Mouse (Mus musculus): Measurements from ENCODE around the gene Slc39a10.
"Not testable (repeated sequence)": the region's sequence is repeated elsewhere in the genome, so short reads cannot be mapped to it uniquely, and the experiment has no call there.

The Slc39a10 gene

GRCm38 (mm10) chr1:46864175-46864885, 28.3 kb downstream of the Slc39a10 start:
- DNase-seq (ENCODE audit: low spot score), result no peak

GRCm38 (mm10) chr1:46863434-46863833, 29.2 kb downstream of the Slc39a10 start:
- no peak for DNase-seq (ENCODE audit: low spot score)

- no peak for DNase-seq (ENCODE audit: low spot score)
These were observed 32.6 kb downstream of the Slc39a10 start for GRCm38 (mm10) chr1:46860082-46860481.

DNA sequence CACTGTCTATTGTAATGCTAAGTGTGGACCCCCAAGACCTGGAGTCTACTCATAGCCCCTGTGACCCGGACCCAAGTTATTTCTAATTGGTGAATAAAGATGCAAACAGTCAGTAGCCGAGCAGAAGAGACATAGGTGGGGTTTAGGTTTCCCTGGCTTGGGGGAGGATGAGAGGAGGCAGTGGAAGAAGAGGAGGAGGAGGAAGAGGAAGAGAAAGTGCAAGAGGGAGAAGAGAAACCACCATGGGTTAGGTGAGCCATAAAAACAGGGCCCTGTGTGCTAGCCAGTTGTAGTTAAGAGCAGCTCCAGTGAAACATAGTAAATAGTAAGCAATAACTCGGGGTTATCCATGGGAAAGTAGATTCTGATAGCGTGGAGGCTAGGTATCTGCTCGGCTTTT, 34.1 kb downstream of the Slc39a10 start:
- DNase-seq (ENCODE audit: low spot score), result no peak

GRCm38 (mm10) chr1:46856498-46856897, 36.2 kb downstream of the Slc39a10 start:
- no peak for DNase-seq (ENCODE audit: low spot score)

DNA sequence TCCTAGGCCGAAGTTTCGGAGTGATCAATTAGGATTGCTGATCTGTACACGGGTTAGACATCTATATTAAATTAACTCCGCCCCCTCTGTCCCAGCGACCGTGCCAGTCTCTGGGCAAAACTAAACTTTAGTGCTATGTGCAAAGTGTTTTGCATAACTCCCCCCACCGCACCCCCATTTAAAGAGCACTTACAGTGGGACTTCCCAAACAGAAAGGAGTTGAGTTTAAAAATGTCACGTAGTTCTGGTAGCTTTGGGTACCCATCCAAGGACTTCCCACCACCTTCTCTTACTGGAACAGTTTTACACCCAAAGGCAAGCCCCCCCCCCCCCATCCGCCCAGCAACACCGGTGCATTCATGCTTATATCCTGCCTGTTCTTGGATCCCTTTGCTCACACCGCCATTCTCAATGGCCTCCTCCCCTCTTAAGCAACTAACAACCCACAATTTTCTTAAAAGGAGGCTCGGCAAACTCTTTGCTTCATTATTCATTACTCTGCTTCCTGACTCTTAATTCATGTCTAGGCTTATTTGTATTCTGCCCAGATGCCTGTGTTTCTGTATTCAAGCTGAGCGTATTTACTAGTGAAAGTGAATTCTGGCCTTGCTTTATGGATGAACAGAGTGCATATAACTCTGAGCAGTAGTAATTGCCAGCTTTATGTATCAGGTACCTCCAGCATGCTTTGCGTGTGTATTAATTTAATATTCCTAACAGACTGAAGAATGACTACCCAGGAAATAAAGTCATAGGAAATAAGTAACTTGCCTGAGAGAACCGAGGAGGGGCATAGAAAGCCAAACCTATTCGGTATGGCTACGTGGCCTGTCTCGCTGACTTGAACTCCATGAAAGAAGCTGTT, 38.4 kb downstream of the Slc39a10 start:
- no peak for DNase-seq (ENCODE audit: low spot score)

DNA sequence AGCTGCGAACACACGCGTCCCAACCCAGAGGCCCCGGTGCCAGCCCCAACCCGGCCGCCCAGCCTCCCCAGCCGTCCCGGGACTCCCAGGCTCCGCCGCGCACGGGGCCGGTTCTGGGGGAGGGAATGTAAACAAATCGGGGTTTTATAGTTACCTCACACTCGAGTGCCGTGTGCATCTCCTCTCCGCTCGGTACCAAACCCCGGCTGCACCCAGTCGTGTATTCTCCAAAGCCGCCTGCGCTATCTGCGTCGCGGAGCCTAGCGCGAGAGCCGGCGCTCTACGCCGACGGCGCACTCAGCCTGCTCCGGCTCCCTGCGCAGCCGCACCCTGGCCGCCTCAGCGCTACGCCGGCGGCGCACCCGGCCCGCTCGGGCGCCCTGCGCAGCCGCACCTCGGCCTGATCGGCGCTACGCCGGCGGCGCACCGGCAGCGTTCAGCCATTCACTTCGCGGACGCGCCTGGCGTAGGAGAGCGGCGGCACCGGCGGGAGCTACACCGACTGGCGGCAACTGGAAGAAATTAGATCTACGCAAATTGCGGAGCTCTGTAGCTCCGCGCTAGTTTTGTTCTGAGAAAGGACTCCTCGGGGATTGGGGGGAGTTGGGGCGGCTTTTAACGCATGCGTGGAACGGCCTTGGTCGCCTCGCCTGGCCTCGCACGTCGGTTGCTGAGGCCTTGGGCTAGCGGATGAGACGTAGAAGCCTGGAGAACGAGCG, 39.2 kb downstream of the Slc39a10 start:
- peak; percentile 99 for DNase-seq (ENCODE audit: low spot score)

DNA sequence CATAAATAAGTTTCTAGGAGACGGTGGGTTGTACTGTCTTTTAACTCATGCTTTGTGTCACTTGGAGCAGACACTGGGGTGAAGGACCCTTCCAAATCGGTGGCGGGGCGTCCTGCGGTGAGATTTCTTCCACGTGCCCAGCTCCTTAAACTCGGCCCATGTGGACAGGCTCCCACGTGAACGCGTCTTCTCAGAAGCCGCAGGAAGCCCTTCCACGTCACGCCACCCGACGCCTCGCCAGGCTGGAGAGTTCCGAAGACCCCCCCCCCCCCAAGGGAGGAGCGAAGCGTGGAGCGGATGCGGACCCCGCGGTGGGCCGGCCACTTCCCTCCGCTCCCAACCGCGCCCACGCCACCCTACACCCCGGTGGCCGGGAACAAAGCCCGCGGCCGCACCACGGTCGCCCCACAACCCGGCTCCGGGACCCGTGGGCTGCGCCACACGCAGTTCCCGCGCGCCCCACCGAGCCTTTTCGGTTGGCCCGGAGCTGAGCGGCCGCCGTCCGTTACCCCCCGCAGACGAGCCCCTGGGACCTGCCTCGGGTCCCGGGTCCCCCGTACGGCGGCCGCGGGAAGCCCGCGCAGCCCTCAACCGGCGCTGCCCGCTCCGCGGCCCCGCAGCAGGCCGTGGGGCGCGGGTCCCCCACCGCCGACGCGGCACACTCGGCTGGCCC, 39.9 kb downstream of the Slc39a10 start:
- DNase-seq (ENCODE audit: low spot score), result peak; percentile 58

DNA sequence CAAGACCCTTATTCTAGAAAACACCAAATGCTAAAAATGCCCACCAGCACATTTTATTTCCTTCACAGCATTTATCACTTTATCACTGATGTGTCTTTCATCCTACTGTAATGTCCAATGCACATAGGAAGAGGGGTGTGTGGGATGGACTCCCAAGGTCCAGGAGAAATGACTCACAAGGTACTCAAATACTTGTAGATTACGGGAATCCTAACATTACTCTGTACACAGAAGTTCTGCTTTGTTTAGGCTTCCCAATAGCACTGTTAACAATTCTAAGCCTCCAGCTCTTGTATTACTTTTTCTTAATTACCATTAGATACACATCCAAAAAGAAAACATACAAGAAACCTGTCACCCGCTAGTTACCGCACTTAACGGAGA, 40.4 kb downstream of the Slc39a10 start:
- no peak for DNase-seq (ENCODE audit: low spot score)

GRCm38 (mm10) chr1:46851586-46851985, 41.1 kb downstream of the Slc39a10 start:
- DNase-seq (ENCODE audit: low spot score), result no peak

DNA sequence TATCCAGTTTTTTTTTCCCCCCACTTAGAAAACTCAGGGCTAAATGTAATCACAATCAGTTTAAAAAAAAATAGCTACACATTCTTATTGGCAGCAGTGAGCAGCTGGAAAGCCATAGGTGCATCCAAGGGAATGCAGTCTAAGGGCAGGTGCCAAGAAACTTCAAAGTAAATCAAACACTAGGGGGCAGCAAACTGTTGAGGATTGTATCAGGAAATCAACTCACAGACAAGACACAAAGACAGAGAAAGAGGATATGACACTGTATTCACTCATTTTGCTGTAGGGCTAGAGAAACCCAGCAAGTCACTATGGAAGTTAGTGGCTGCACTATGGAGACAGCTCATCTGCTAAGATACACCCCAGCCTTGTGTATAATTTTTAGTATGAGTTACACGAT, 42.9 kb downstream of the Slc39a10 start:
- DNase-seq (ENCODE audit: low spot score), result no peak

- no peak for DNase-seq (ENCODE audit: low spot score)
These were observed 47.4 kb downstream of the Slc39a10 start for GRCm38 (mm10) chr1:46845221-46845620.

GRCm38 (mm10) chr1:46844281-46844680, 48.4 kb downstream of the Slc39a10 start:
- no peak for DNase-seq (ENCODE audit: low spot score)

- peak; percentile 7 for DNase-seq (ENCODE audit: low spot score)
These were observed 49.2 kb downstream of the Slc39a10 start for GRCm38 (mm10) chr1:46843406-46843805.

- DNase-seq (ENCODE audit: low spot score), result no peak
These were observed 60.7 kb downstream of the Slc39a10 start for GRCm38 (mm10) chr1:46831927-46832326.

DNA sequence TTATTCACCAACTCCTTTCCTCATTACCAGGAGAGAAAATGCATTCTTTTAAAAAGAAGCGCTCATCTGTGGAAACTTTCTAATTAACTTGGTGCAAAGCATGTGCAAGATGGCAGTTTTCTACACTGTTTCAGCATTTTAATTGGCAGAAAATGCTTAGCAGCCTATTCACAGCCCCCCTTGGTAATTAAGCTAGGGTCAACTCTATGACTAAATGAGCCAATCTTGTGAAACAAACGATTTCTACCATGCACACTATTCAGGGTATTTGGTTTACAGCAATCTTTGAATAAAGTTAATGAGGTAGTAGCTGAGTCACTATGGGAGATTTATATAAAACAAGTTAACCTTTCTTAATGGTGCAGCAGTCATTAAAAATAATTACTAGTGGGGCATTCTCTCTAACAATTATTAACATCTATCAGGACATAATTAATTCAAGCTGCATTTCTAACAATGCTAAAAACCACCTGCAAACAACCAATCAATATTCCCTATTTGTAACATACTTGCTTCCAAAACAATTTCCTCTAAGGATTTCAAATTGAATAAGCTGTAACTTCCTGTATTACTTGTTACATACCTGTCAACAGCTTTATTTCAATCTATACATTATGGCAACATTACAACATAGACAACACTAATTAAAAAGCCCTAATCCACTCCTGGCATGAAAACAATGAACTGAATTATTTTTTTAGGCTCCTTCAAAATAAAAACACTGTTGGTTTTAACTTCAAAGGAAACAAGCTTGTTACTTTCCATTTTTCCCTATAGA, 62.4 kb downstream of the Slc39a10 start:
- DNase-seq (ENCODE audit: low spot score), result no peak

GRCm38 (mm10) chr1:46822256-46822972, 70.2 kb downstream of the Slc39a10 start:
- DNase-seq (ENCODE audit: low spot score), result no peak

GRCm38 (mm10) chr1:46817934-46818333, 74.7 kb downstream of the Slc39a10 start:
- no peak for DNase-seq (ENCODE audit: low spot score)

DNA sequence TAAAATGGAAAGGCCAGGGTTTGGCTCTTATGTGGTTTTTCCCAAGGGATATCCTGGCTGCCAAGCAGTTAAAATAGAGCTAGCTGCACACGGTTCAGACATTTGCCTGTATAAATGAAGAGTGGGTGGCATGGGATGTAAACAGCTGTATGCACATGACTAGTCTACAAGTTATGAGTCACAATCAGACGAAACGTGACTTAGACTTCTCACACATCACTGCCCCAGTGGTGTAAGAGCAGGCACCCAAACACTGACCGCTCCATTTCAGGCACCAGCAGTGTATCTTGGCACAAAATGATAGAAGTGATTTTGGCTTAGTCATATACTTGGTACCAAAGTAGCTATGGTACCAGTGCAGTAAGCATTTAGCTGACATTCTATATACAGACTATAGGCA, 84.0 kb downstream of the Slc39a10 start:
- DNase-seq (ENCODE audit: low spot score), result not testable (repeated sequence)

DNA sequence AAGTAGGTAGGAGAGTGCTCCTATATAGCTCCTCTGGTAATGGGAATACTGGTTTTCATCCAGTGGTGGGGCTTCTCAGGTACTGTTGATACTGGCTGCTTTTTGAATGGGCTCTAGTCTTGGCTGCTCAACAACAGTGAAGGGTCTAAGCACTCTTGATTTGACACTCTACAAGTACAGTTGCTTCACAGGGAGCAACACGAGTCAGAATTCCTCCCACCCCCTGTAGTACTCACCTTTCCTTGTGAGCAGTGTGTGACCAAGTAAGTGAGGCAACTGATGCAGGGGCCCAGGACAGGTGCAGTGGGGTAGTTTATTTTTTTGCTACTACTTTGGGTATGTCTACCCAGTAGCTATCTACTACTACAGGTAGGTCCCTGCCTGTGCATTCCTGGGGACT, 87.6 kb downstream of the Slc39a10 start:
- DNase-seq (ENCODE audit: low spot score), result no peak

GRCm38 (mm10) chr1:46782227-46782626, 110.4 kb downstream of the Slc39a10 start:
- DNase-seq (ENCODE audit: low spot score), result not testable (repeated sequence)

Data from ovary, postnatal 36 days (tissue).